Comparison of ENCODE assay signal across 10 mouse cellular contexts in genomic region chr9:97172075-97172474, GRCm38 (mm10).
DNase-seq lines count a peak whose midpoint lies in the region; ATAC-seq lines count a peak whose summit lies in the region.
"Had no signal": no experiment of that assay in that cellular context is flagged by ENCODE, and none has a peak within 500 bp of the region (broad histone marks: within the 10 kb centered on the region; RNA-seq: fewer than 3 reads in every experiment).

No protein-coding gene starts in this region.

- no peaks in the 10 kb centered on the region for H3K27me3 ChIP-seq in midbrain, embryonic 10.5 days (ENCODE audit: low read depth, poor library complexity, severe bottlenecking)
- no peaks in the 10 kb centered on the region for H3K27me3 ChIP-seq in midbrain, embryonic 13.5 days
- H3K27me3 ChIP-seq: hindbrain, embryonic 15.5 days; neural tube, embryonic 13.5 days had no signal

- no peak overlapping the region for H3K4me3 ChIP-seq in midbrain, embryonic 10.5 days
- no peak overlapping the region for H3K4me3 ChIP-seq in midbrain, embryonic 13.5 days (replicated peaks)
- H3K4me3 ChIP-seq: hindbrain, embryonic 15.5 days; neural tube, embryonic 13.5 days had no signal

- no peaks in the 10 kb centered on the region for H3K9me3 ChIP-seq in midbrain, embryonic 10.5 days (replicated peaks)
- H3K9me3 ChIP-seq in midbrain, embryonic 13.5 days, result no peaks in the 10 kb centered on the region
- H3K9me3 ChIP-seq: hindbrain, embryonic 15.5 days; neural tube, embryonic 13.5 days had no signal

- no peak overlapping the region for H3K27ac ChIP-seq in midbrain, embryonic 10.5 days (replicated peaks)
- no peak overlapping the region for H3K27ac ChIP-seq in midbrain, embryonic 13.5 days
- H3K27ac ChIP-seq: hindbrain, embryonic 15.5 days; neural tube, embryonic 13.5 days had no signal

- DNase-seq in cerebellum, adult 11 months, result peak; percentile 5
- DNase-seq in cerebellum, adult 11-12 months, result no peak
- peak; percentile 28 for DNase-seq in midbrain, embryonic 10.5 days (ENCODE audit: low spot score)
- DNase-seq in brain, adult 2 months (ENCODE audit: low read depth, low spot score), result peak; percentile 61
- DNase-seq in hindlimb bud, embryonic 11.5 days (ENCODE audit: extremely low spot score, low read depth, low spot score), result peak; percentile 35
- peak; percentile 44 for DNase-seq in lung, postnatal 10 days
- peak; percentile 59 for DNase-seq in thymus, postnatal 4 days

- H3K4me2 ChIP-seq in midbrain, embryonic 13.5 days (replicated peaks), result no peak overlapping the region
- H3K4me2 ChIP-seq: hindbrain, embryonic 15.5 days; neural tube, embryonic 13.5 days had no signal

- no peaks in the 10 kb centered on the region for H3K4me1 ChIP-seq in midbrain, embryonic 10.5 days
- no peaks in the 10 kb centered on the region for H3K4me1 ChIP-seq in midbrain, embryonic 13.5 days (replicated peaks)
- H3K4me1 ChIP-seq: hindbrain, embryonic 15.5 days; neural tube, embryonic 13.5 days had no signal

- ATAC-seq in midbrain, embryonic 13.5 days, result no peak

- H3K9ac ChIP-seq in midbrain, embryonic 13.5 days (replicated peaks), result no peak overlapping the region
- H3K9ac ChIP-seq: hindbrain, embryonic 15.5 days; neural tube, embryonic 13.5 days had no signal

- WGBS in midbrain, embryonic 10.5 days, result 6% methylated on average over 3 of the region's 3 CpGs
- 7% methylated on average over 3 of the region's 3 CpGs for WGBS in midbrain, embryonic 13.5 days

- no peaks in the 10 kb centered on the region for H3K36me3 ChIP-seq in midbrain, embryonic 10.5 days
- no peaks in the 10 kb centered on the region for H3K36me3 ChIP-seq in midbrain, embryonic 13.5 days
- H3K36me3 ChIP-seq: hindbrain, embryonic 15.5 days; neural tube, embryonic 13.5 days had no signal
